Mouse (Mus musculus) forebrain, postnatal 0 days (tissue): ENCODE results near the gene Eif4a2. TPM values are rescaled to one million over a fixed set of nuclear protein-coding genes. Genes with fewer than 3 reads are reported as not detected.

Experiments
- ATAC-seq: fragments of 200-750 bp; cut with Nextera tagmentation; 2 replicates; pipeline ENCODE4 v1.8.0; 2017; ENCODE audit warnings: mild to moderate bottlenecking, moderate library complexity
- DNase-seq: peaks from one replicate; pipeline ENCODE4 v3.0.0-alpha.2; 2015
- H3K27ac ChIP-seq: fragments of 300-500 bp; sonication (generic); 2 replicates; pipeline ENCODE4 v1.5.1; 2014; ENCODE audit warnings: low read depth, mild to moderate bottlenecking, antibody characterized with exemption, low read length, moderate library complexity, mixed read lengths
- H3K27me3 ChIP-seq: fragments of 300-500 bp; sonication (generic); 2 replicates; pipeline ENCODE4 v1.6.1; 2014; ENCODE audit warnings: mild to moderate bottlenecking, low read length, mixed read lengths; ENCODE audit not compliant: insufficient read depth
- H3K36me3 ChIP-seq: fragments of 300-500 bp; sonication (generic); 2 replicates; pipeline ENCODE4 v1.6.1; 2014; ENCODE audit warnings: mild to moderate bottlenecking, moderate library complexity; ENCODE audit not compliant: insufficient read depth
- H3K4me1 ChIP-seq: fragments of 300-500 bp; sonication (generic); 2 replicates; pipeline ENCODE4 v1.6.1; 2014; ENCODE audit warnings: antibody characterized with exemption; ENCODE audit not compliant: insufficient read depth
- H3K4me2 ChIP-seq: fragments of 300-500 bp; sonication (generic); 2 replicates; pipeline ENCODE4 v1.6.1; 2014; ENCODE audit warnings: low read depth, mild to moderate bottlenecking, moderate library complexity
- H3K4me3 ChIP-seq: fragments of 300-500 bp; sonication (generic); 2 replicates; pipeline ENCODE4 v1.5.1; 2014; ENCODE audit warnings: low read depth, low read length, mixed read lengths
- H3K9ac ChIP-seq: fragments of 300-500 bp; sonication (generic); 2 replicates; pipeline ENCODE4 v1.6.1; 2014; ENCODE audit warnings: mild to moderate bottlenecking
- H3K9me3 ChIP-seq: fragments of 300-500 bp; sonication (generic); 2 replicates; pipeline ENCODE4 v1.6.1; 2016; ENCODE audit warnings: low read length
- CTCF ChIP-seq: sonication (generic); IDR thresholded peaks from 2 replicates; pipeline ENCODE4 v1.5.1; 2016; ENCODE audit warnings: antibody characterized with exemption, control low read depth, low read depth
- WGBS: fragments of 180-500 bp; shearing (Covaris S2); extraction: QIAGEN DNeasy Blood & Tissue Kit; methylation state at CpG from one replicate; pipeline ENCODE4 v1.1.7; 2014; 5-methylcytosine and 5-hydroxymethylcytosine counted together
- polyA plus RNA-seq: library from polyadenylated mRNA; unstranded; fragments of >200 nt; fragmentation: Nextera tagmentation; extraction: Ambion mirVana; gene quantifications from 2 replicates; pipeline ENCODE4 v1.2.1, GENCODE M21; 2015
- total RNA-seq: library from RNA; depleted of rRNA; stranded (reverse); fragments of >200 nt; gene quantifications from 2 replicates; pipeline ENCODE4 v1.2.3, GENCODE M21; 2014

Eif4a2 gene
- total and polyA plus RNA-seq, 2 experiments from 2014 or later = 311 to 948 TPM

DNA sequence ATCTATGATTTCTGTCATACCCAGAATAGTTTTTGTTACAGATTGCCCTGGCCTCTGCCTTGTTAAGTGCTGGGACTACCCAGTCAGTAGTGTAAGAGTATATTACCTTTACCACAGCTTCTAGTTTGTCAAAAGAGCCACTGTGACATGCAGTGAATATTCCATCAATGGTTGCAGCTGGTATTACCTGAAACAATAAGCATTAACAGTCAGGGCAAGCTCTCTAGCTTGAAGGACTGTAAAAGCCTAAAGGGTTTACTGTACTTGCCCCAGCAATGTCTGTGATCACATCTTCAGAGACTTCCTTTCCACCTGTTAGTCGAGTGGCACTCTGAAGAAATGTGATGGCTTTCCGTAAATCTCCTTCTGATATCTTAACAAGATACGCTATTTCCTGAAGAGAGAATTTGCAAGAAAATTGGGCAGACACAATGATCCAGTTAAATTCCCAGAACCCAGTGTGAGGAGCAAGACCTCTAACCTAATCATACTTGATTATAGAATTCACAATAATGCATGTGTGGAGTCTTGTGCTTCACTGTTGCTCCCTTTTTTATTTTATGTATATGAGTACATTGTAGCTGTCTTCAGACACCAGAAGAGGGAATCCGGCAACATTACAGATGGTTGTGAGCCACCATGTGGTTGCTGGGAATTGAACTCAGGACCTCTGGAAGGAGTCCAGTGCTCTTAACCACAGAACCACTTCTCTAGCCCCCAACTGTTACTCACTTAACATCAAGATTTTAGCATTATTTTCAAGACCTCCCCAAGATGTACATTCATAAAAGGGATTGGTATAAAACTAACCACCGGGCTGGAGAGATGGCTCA, 7.3 kb downstream of the Eif4a2 start:
- no peaks in the 10 kb centered on the region for H3K27me3 ChIP-seq
- H3K4me2 ChIP-seq = no peak overlapping the region
- ATAC-seq (0 out of 2 replicates have a peak, but pooled peaks have one; percentile 38), DNase-seq (peak; percentile 18)
- H3K4me1 ChIP-seq = peaks cover 6% of the 10 kb centered on the region
- H3K36me3 ChIP-seq = peaks cover 51% of the 10 kb centered on the region
- TF ChIP-seq CTCF = no peak
- H3K4me3 ChIP-seq = no peak overlapping the region
- H3K9ac ChIP-seq = no peak overlapping the region
- H3K9me3 ChIP-seq = no peaks in the 10 kb centered on the region
- WGBS = 64% methylated on average over 5 of the region's 5 CpGs
- no peak overlapping the region for H3K27ac ChIP-seq

GRCm38 (mm10) chr16:23115486-23115885, 8.2 kb downstream of the Eif4a2 start:
- no peak overlapping the region for H3K4me3 ChIP-seq
- DNase-seq = no peak
- WGBS = 82% methylated on average over 3 of the region's 3 CpGs
- peaks cover 51% of the 10 kb centered on the region for H3K36me3 ChIP-seq
- no peaks in the 10 kb centered on the region for H3K4me1 ChIP-seq
- H3K4me2 ChIP-seq = no peak overlapping the region
- no peak for TF ChIP-seq CTCF
- no peaks in the 10 kb centered on the region for H3K27me3 ChIP-seq
- no peak overlapping the region for H3K27ac ChIP-seq
- H3K9ac ChIP-seq = no peak overlapping the region
- no peaks in the 10 kb centered on the region for H3K9me3 ChIP-seq
- ATAC-seq = no peak

DNA sequence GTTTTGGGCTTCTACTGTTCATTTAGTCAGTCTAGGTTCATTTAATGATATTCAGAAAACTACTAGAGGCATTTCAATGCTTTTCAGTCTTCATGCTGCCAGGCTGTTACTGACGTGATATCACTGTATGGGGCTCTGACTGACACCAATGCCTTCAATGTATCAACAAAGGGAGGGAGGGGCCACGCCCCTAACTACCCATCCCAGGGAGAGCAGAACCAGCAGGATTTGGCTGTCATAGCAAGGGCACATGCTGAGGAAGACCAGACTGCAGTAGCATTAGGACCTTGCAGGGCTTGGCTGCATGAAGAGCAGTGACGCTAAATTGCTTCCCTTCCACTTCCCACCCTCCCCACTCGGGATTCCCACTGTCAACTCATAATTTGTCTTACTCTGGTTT, 9.9 kb downstream of the Eif4a2 start:
- TF ChIP-seq CTCF = no peak
- DNase-seq (no peak), ATAC-seq (no peak)
- H3K4me2 ChIP-seq = no peak overlapping the region
- no peak overlapping the region for H3K9ac ChIP-seq
- no peaks in the 10 kb centered on the region for H3K4me1 ChIP-seq
- peaks cover 37% of the 10 kb centered on the region for H3K36me3 ChIP-seq
- no peaks in the 10 kb centered on the region for H3K9me3 ChIP-seq
- no peak overlapping the region for H3K4me3 ChIP-seq
- H3K27me3 ChIP-seq = no peaks in the 10 kb centered on the region
- WGBS = 70% methylated on average over 4 of the region's 4 CpGs
- H3K27ac ChIP-seq = no peak overlapping the region

- H3K36me3 ChIP-seq = peaks cover 18% of the 10 kb centered on the region; the same call in 1 of the 2 replicates
- ATAC-seq = no peak
- WGBS = 87% methylated on average over 3 of the region's 3 CpGs
Measured at GRCm38 (mm10) chr16:23122446-23122845, 15.2 kb downstream of the Eif4a2 start.

GRCm38 (mm10) chr16:23123104-23123503, 15.9 kb downstream of the Eif4a2 start:
- no peak overlapping the region for H3K9ac ChIP-seq
- no peak overlapping the region for H3K4me2 ChIP-seq
- no peaks in the 10 kb centered on the region for H3K9me3 ChIP-seq
- no peak for DNase-seq
- peaks cover 18% of the 10 kb centered on the region; the same call in 1 of the 2 replicates for H3K36me3 ChIP-seq
- WGBS = 97% methylated on average over 4 of the region's 4 CpGs
- 0 out of 2 replicates have a peak, but pooled peaks have one; percentile 4 for TF ChIP-seq CTCF
- no peaks in the 10 kb centered on the region for H3K4me1 ChIP-seq
- H3K4me3 ChIP-seq = no peak overlapping the region
- no peak overlapping the region for H3K27ac ChIP-seq
- H3K27me3 ChIP-seq = no peaks in the 10 kb centered on the region
- ATAC-seq = no peak

More at GRCm38 (mm10) chr16:23122446-23122845, 15.2 kb downstream of the Eif4a2 start:
- no peak overlapping the region for H3K4me2 ChIP-seq
- H3K27me3 ChIP-seq = no peaks in the 10 kb centered on the region
- no peak overlapping the region for H3K4me3 ChIP-seq
- H3K27ac ChIP-seq = no peak overlapping the region
- DNase-seq = no peak
- H3K9ac ChIP-seq = no peak overlapping the region
- H3K4me1 ChIP-seq = no peaks in the 10 kb centered on the region
- TF ChIP-seq CTCF = no peak
- no peaks in the 10 kb centered on the region for H3K9me3 ChIP-seq

- TF ChIP-seq CTCF = no peak
- H3K9me3 ChIP-seq = no peaks in the 10 kb centered on the region
- H3K4me2 ChIP-seq = no peak overlapping the region
- no peak for DNase-seq
- no peak overlapping the region for H3K9ac ChIP-seq
- no peaks in the 10 kb centered on the region for H3K27me3 ChIP-seq
- 0 out of 2 replicates have a peak, but pooled peaks cover 7% of the 10 kb centered on the region for H3K4me1 ChIP-seq
- H3K27ac ChIP-seq = no peak overlapping the region
- ATAC-seq = no peak
- H3K4me3 ChIP-seq = no peak overlapping the region
- H3K36me3 ChIP-seq = peaks cover 14% of the 10 kb centered on the region; the same call in 1 of the 2 replicates
- 91% methylated on average over 4 of the region's 4 CpGs for WGBS
Measured at GRCm38 (mm10) chr16:23124398-23124797, 17.2 kb downstream of the Eif4a2 start.

DNA sequence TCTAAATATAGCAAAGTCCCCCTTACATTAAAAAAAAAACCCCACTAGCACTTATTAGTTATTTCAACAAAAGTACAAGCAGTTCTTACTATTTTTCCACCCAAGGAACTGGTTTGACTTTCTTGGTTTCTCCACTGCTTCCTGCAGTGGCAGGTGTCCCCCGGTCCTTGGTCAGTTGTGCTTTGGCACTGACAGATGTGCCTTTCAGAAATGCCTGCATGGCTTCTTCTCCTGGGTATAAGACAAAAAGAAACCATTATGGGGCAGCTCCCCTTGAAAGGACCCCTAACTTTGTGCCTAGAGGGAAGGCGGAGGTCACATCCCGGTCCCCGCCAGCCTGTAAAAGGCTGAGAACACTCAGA, 20.0 kb downstream of the Eif4a2 start:
- DNase-seq (no peak), ATAC-seq (no peak)
- H3K9me3 ChIP-seq = no peaks in the 10 kb centered on the region
- 2% methylated on average over 4 of the region's 4 CpGs for WGBS
- H3K27me3 ChIP-seq = no peaks in the 10 kb centered on the region
- peak overlapping the region; percentile 98 for H3K27ac ChIP-seq
- H3K4me2 ChIP-seq = peak overlapping the region; percentile 86
- H3K4me1 ChIP-seq = 0 out of 2 replicates have a peak, but pooled peaks cover 7% of the 10 kb centered on the region
- H3K36me3 ChIP-seq = peaks cover 6% of the 10 kb centered on the region; the same call in 1 of the 2 replicates
- no peak for TF ChIP-seq CTCF
- peak overlapping the region; percentile 88 for H3K4me3 ChIP-seq
- H3K9ac ChIP-seq = peak overlapping the region; percentile 98
